Mouse (Mus musculus) liver, adult 10 weeks (tissue): ENCODE measurements around the gene Ola1. TPM values are rescaled to one million over a fixed set of nuclear protein-coding genes. Genes with fewer than 3 reads are reported as not detected.

Experiments
- polyA plus RNA-seq: library from polyadenylated mRNA; stranded (reverse); fragments of 350-450 nt; fragmentation: Illumina TruSeq; extraction: RNeasy Lipid Tissue Mini Kit (QIAGEN cat#74804); gene quantifications from one replicate; pipeline ENCODE4 v1.2.3, GENCODE M21; 2014; ENCODE audit warnings: low read depth, low replicate concordance

The Ola1 gene
- polyA plus RNA-seq = 85.8 TPM

GRCm38 (mm10) chr2:73218913-73219312 lies at the start of gene Ola1:
TSS of gene Ola1 (minus strand) at chr2:73218924.

Other genes starting within 250 kb of the Ola1 start
- 71.1 TPM for gene Sp3, start 238.5 kb downstream of the Ola1 start, polyA plus RNA-seq
- not detected for gene Gm11084, start 232.2 kb downstream of the Ola1 start, polyA plus RNA-seq
- gene Sp9, start 53.0 kb upstream of the Ola1 start, polyA plus RNA-seq = not detected
- 90.9 TPM for gene Scrn3, start 93.7 kb upstream of the Ola1 start, polyA plus RNA-seq
- 31.9 TPM for gene Cir1, start 93.8 kb upstream of the Ola1 start, polyA plus RNA-seq
- 23.2 TPM for gene Gpr155, start 167.6 kb upstream of the Ola1 start, polyA plus RNA-seq